Mouse (Mus musculus) C2C12 (cell line): ENCODE measurements around the gene Acta2.

Experiments
- CTCF ChIP-seq: IDR thresholded peaks from one replicate; pipeline ENCODE4 v1.5.1; 2011; ENCODE audit not compliant: control insufficient read depth, insufficient read depth, insufficient read length
- FOSL1 ChIP-seq: IDR thresholded peaks from one replicate; pipeline ENCODE4 v1.8.0; 2011; ENCODE audit warnings: mild to moderate bottlenecking, low read length; ENCODE audit not compliant: poor library complexity, insufficient read depth, severe bottlenecking
- MYOD1 ChIP-seq: IDR thresholded peaks from one replicate; pipeline ENCODE4 v1.6.1; 2011; ENCODE audit warnings: low read depth; ENCODE audit not compliant: control insufficient read depth, insufficient read length
- MYOG ChIP-seq: IDR thresholded peaks from one replicate; pipeline ENCODE4 v1.6.1; 2011; ENCODE audit not compliant: control insufficient read depth, insufficient read length; ENCODE audit errors: extremely low read depth

DNA sequence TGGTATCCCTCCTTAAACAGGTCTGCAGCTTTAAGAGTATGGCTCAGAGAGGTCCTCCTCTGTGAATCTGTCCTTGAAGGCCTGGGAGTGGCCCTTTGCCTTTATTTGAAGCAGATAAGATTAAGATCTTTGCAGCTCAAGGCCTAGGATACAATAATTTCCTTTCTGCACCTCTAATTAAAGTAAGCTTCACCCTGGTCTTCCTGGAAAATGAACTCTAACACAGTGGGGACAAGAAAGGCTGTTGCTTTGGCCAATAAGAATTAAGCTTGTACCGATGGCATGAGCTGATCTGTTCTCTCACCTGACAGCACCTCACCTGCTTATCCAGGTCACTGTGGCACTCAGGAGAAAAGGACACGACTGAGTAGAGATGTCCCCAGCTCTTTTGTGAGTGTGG, 44.5 kb downstream of the Acta2 start:
- TF ChIP-seq MYOG (no peak), CTCF (no peak), MYOD1 (no peak), FOSL1 (no peak)
